In the genomic region with DNA sequence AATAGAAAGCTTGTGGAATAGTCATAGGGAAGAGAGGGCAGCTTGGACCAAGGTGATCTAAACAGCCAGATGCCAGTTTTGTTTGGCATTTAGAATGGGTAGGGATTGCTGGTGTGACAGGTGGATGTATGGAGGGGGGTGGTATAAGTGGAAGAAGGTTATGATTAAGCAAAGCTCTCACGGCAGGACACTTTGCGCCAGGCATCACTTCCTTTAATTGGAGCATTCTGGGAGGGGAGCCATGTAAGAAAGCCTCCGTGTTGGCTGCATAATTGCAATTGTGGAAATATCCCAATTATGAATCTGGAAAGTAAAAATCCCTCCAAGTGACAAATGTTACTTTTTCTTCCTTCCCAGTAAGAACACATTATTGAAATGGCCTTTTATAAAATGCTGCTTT, we compare ENCODE assay signal across 19 mouse cellular contexts.
A peak's percentile ranks its signal among the peaks of the same experiment; 100 is the strongest.
DNase-seq lines count a peak whose midpoint lies in the region; ATAC-seq and TF ChIP-seq lines count a peak whose summit lies in the region.
"Had no signal": no experiment of that assay in that cellular context is flagged by ENCODE, and none has a peak within 500 bp of the region (broad histone marks: within the 10 kb centered on the region; RNA-seq: fewer than 3 reads in every experiment).

No protein-coding gene starts in this region.

- H3K27me3 ChIP-seq in forebrain, postnatal 0 days (ENCODE audit: insufficient read depth, low read length) = no peaks in the 10 kb centered on the region
- no peaks in the 10 kb centered on the region for H3K27me3 ChIP-seq in forebrain, embryonic 15.5 days
- H3K27me3 ChIP-seq in hindbrain, embryonic 16.5 days (replicated peaks; ENCODE audit: control insufficient read depth, insufficient read depth, low read length) = no peaks in the 10 kb centered on the region
- H3K27me3 ChIP-seq: embryonic facial prominence, embryonic 15.5 days; hindbrain, embryonic 12.5 days; limb, embryonic 15.5 days; liver, embryonic 15.5 days; midbrain, embryonic 12.5 days had no signal

- no peaks in the 10 kb centered on the region for H3K36me3 ChIP-seq in forebrain, postnatal 0 days (ENCODE audit: insufficient read depth)
- no peaks in the 10 kb centered on the region for H3K36me3 ChIP-seq in forebrain, embryonic 15.5 days
- no peaks in the 10 kb centered on the region for H3K36me3 ChIP-seq in hindbrain, embryonic 16.5 days (ENCODE audit: control insufficient read depth, insufficient read depth, low read length)
- H3K36me3 ChIP-seq: embryonic facial prominence, embryonic 15.5 days; hindbrain, embryonic 12.5 days; limb, embryonic 15.5 days; liver, embryonic 15.5 days; midbrain, embryonic 12.5 days had no signal

- no peak overlapping the region for H3K4me2 ChIP-seq in forebrain, postnatal 0 days (ENCODE audit: low read depth)
- no peak overlapping the region for H3K4me2 ChIP-seq in forebrain, embryonic 15.5 days (replicated peaks)
- no peak overlapping the region for H3K4me2 ChIP-seq in hindbrain, embryonic 16.5 days (ENCODE audit: low read length)
- H3K4me2 ChIP-seq: embryonic facial prominence, embryonic 15.5 days; heart, embryonic 11.5 days; hindbrain, embryonic 12.5 days; limb, embryonic 15.5 days; liver, embryonic 15.5 days; midbrain, embryonic 12.5 days had no signal

- H3K4me3 ChIP-seq in forebrain, postnatal 0 days (ENCODE audit: low read depth, low read length) = no peak overlapping the region
- no peak overlapping the region for H3K4me3 ChIP-seq in forebrain, embryonic 15.5 days
- no peak overlapping the region for H3K4me3 ChIP-seq in hindbrain, embryonic 16.5 days (ENCODE audit: low read length)
- H3K4me3 ChIP-seq: embryonic facial prominence, embryonic 15.5 days; hindbrain, embryonic 12.5 days; limb, embryonic 15.5 days; liver, embryonic 15.5 days; midbrain, embryonic 12.5 days had no signal

- H3K27ac ChIP-seq in forebrain, postnatal 0 days (ENCODE audit: low read depth, low read length) = no peak overlapping the region
- H3K27ac ChIP-seq in forebrain, embryonic 15.5 days (replicated peaks) = no peak overlapping the region; the same call in 1 of the 2 replicates
- H3K27ac ChIP-seq in hindbrain, embryonic 16.5 days (ENCODE audit: low read depth, low read length) = no peak overlapping the region
- H3K27ac ChIP-seq: embryonic facial prominence, embryonic 15.5 days; hindbrain, embryonic 12.5 days; limb, embryonic 15.5 days; liver, embryonic 15.5 days; midbrain, embryonic 12.5 days had no signal

- DNase-seq in forebrain, postnatal 0 days = peak; percentile 64
- DNase-seq in brain, adult 2 months (ENCODE audit: low read depth, low spot score) = peak; percentile 79
- DNase-seq in cerebellum, adult 11-12 months = peak; percentile 20
- DNase-seq in cerebellum, postnatal 14 days = peak; percentile 5 to 14
- DNase-seq in retina, postnatal 1 day = no peak
- DNase-seq: adrenal gland, postnatal 36 days; gastrocnemius, postnatal 36 days; heart, postnatal 10 days; kidney, adult 8-10 months; kidney, postnatal 25 days; spleen, adult 18-20 months had no signal

- no peaks in the 10 kb centered on the region for H3K4me1 ChIP-seq in forebrain, postnatal 0 days (ENCODE audit: insufficient read depth)
- peaks cover 6% of the 10 kb centered on the region; the same call in 1 of the 2 replicates for H3K4me1 ChIP-seq in forebrain, embryonic 15.5 days
- no peaks in the 10 kb centered on the region for H3K4me1 ChIP-seq in hindbrain, embryonic 16.5 days (ENCODE audit: control insufficient read depth, insufficient read depth, low read depth, low read length)
- H3K4me1 ChIP-seq: embryonic facial prominence, embryonic 15.5 days; hindbrain, embryonic 12.5 days; limb, embryonic 15.5 days; liver, embryonic 15.5 days; midbrain, embryonic 12.5 days had no signal

- TF ChIP-seq CTCF in forebrain, postnatal 0 days (IDR thresholded peaks at IDR 0.05; ENCODE audit: low read depth) = no peak

- H3K9me3 ChIP-seq in forebrain, postnatal 0 days (ENCODE audit: low read length) = no peaks in the 10 kb centered on the region
- no peaks in the 10 kb centered on the region for H3K9me3 ChIP-seq in forebrain, embryonic 15.5 days
- no peaks in the 10 kb centered on the region for H3K9me3 ChIP-seq in hindbrain, embryonic 16.5 days (ENCODE audit: control insufficient read depth, low read length)
- H3K9me3 ChIP-seq: embryonic facial prominence, embryonic 15.5 days; hindbrain, embryonic 12.5 days; limb, embryonic 15.5 days; liver, embryonic 15.5 days; midbrain, embryonic 12.5 days had no signal

- ATAC-seq in forebrain, postnatal 0 days = peak; percentile 56; the same call in 1 of the 2 replicates
- ATAC-seq in forebrain, embryonic 15.5 days (replicated peaks) = no peak
- ATAC-seq in hindbrain, embryonic 16.5 days = no peak

- no peak overlapping the region for H3K9ac ChIP-seq in forebrain, postnatal 0 days
- H3K9ac ChIP-seq in forebrain, embryonic 15.5 days (replicated peaks) = no peak overlapping the region
- H3K9ac ChIP-seq in hindbrain, embryonic 16.5 days (ENCODE audit: low read depth, low read length) = no peak overlapping the region
- H3K9ac ChIP-seq: embryonic facial prominence, embryonic 15.5 days; hindbrain, embryonic 12.5 days; limb, embryonic 15.5 days; liver, embryonic 15.5 days; midbrain, embryonic 12.5 days had no signal

- 32% methylated on average over 3 of the region's 3 CpGs for WGBS in forebrain, postnatal 0 days
- 29% methylated on average over 3 of the region's 3 CpGs for WGBS in forebrain, embryonic 15.5 days
- WGBS in hindbrain, embryonic 16.5 days = 67% methylated on average over 3 of the region's 3 CpGs
